Mouse (Mus musculus) embryo, embryonic 10 days (tissue): ENCODE data around the gene Nwd2.

ENCODE experiments used
- DNase-seq: peaks from one replicate; pipeline ENCODE4 v3.0.0-alpha.2; 2015; ENCODE audit warnings: low spot score

Gene Nwd2

GRCm38 (mm10) chr5:63649070-63649532 lies at the start of gene Nwd2:
TSS of gene Nwd2 (plus strand) at chr5:63649102.
- peak; percentile 17 for DNase-seq

- DNase-seq = no peak
Observed at GRCm38 (mm10) chr5:63607447-63607846, 41.5 kb upstream of the Nwd2 start.

GRCm38 (mm10) chr5:63616792-63617668 lies 31.9 kb upstream of the Nwd2 start:
- DNase-seq = no peak

GRCm38 (mm10) chr5:63624123-63624522 lies 24.8 kb upstream of the Nwd2 start:
- DNase-seq = no peak

- DNase-seq = no peak
Observed at GRCm38 (mm10) chr5:63627832-63628530, 20.9 kb upstream of the Nwd2 start.

GRCm38 (mm10) chr5:63628531-63628871 lies 20.4 kb upstream of the Nwd2 start:
- DNase-seq = no peak

GRCm38 (mm10) chr5:63634636-63635035 lies 14.3 kb upstream of the Nwd2 start:
- DNase-seq = no peak

- DNase-seq = no peak
Observed at GRCm38 (mm10) chr5:63648187-63648586, 715 bp upstream of the Nwd2 start.

GRCm38 (mm10) chr5:63649533-63650464 lies 897 bp downstream of the Nwd2 start:
- peak; percentile 29 for DNase-seq

GRCm38 (mm10) chr5:63651813-63652212 lies 2.9 kb downstream of the Nwd2 start:
- DNase-seq = no peak

GRCm38 (mm10) chr5:63652705-63653104 lies 3.8 kb downstream of the Nwd2 start:
- no peak for DNase-seq

- DNase-seq = no peak
Observed at GRCm38 (mm10) chr5:63666884-63667283, 18.0 kb downstream of the Nwd2 start.

GRCm38 (mm10) chr5:63675934-63676333 lies 27.0 kb downstream of the Nwd2 start:
- no peak for DNase-seq

- peak; percentile 47 for DNase-seq
Observed at GRCm38 (mm10) chr5:63689084-63689483, 40.2 kb downstream of the Nwd2 start.

- DNase-seq = no peak
Observed at GRCm38 (mm10) chr5:63696784-63697183, 47.9 kb downstream of the Nwd2 start.

GRCm38 (mm10) chr5:63697196-63697595 lies 48.3 kb downstream of the Nwd2 start:
- DNase-seq = no peak

GRCm38 (mm10) chr5:63728955-63729354 lies 80.1 kb downstream of the Nwd2 start:
- DNase-seq = no peak

GRCm38 (mm10) chr5:63735521-63735920 lies 86.6 kb downstream of the Nwd2 start:
- DNase-seq = no peak

GRCm38 (mm10) chr5:63743426-63743825 lies 94.5 kb downstream of the Nwd2 start:
- no peak for DNase-seq

GRCm38 (mm10) chr5:63748299-63748698 lies 99.4 kb downstream of the Nwd2 start:
- DNase-seq = no peak

- no peak for DNase-seq
Observed at GRCm38 (mm10) chr5:63748759-63749158, 99.9 kb downstream of the Nwd2 start.

- DNase-seq = peak; percentile 31
Observed at GRCm38 (mm10) chr5:63755092-63755761, 106.3 kb downstream of the Nwd2 start.
